Mouse (Mus musculus): ENCODE results near the gene Angptl8.

GRCm38 (mm10) chr9:21854894-21855293, 19.6 kb downstream of the Angptl8 start:
- TF ChIP-seq POLR2A (IDR thresholded peaks at IDR 0.05; ENCODE audit: borderline replicate concordance, extremely low read depth, insufficient read depth, insufficient read length, poor library complexity, severe bottlenecking) (no peak), CTCF (IDR thresholded peaks at IDR 0.05; ENCODE audit: borderline replicate concordance, extremely low read depth, insufficient read depth, insufficient read length) (no peak)

Data from brain, embryonic 14.5 days (tissue).